In genomic region chr9:71888450-71888849, GRCm38 (mm10) we compare ENCODE assay signal across 10 mouse cellular contexts.
DNase-seq lines count a peak whose midpoint lies in the region; ATAC-seq and TF ChIP-seq lines count a peak whose summit lies in the region.
"Had no signal": no experiment of that assay in that cellular context is flagged by ENCODE, and none has a peak within 500 bp of the region (broad histone marks: within the 10 kb centered on the region; RNA-seq: fewer than 3 reads in every experiment).

No protein-coding gene starts in this region.

- peaks cover 16% of the 10 kb centered on the region for H3K4me1 ChIP-seq in neural tube, embryonic 11.5 days (ENCODE audit: control insufficient read depth, insufficient read depth, low read length)
- H3K4me1 ChIP-seq in embryonic facial prominence, embryonic 10.5 days, result peaks cover 54% of the 10 kb centered on the region
- H3K4me1 ChIP-seq in hindbrain, postnatal 0 days (ENCODE audit: insufficient read depth, low read length), result no peaks in the 10 kb centered on the region
- no peaks in the 10 kb centered on the region for H3K4me1 ChIP-seq in forebrain, embryonic 16.5 days (replicated peaks; ENCODE audit: control insufficient read depth, insufficient read depth, low read length)
- H3K4me1 ChIP-seq: liver, embryonic 15.5 days had no signal

- no peaks in the 10 kb centered on the region for H3K9me3 ChIP-seq in neural tube, embryonic 11.5 days (ENCODE audit: control insufficient read depth, low read length)
- H3K9me3 ChIP-seq in embryonic facial prominence, embryonic 10.5 days, result no peaks in the 10 kb centered on the region
- H3K9me3 ChIP-seq in hindbrain, postnatal 0 days (ENCODE audit: low read length), result no peaks in the 10 kb centered on the region
- no peaks in the 10 kb centered on the region for H3K9me3 ChIP-seq in forebrain, embryonic 16.5 days (ENCODE audit: control insufficient read depth, low read length)
- H3K9me3 ChIP-seq: forebrain, embryonic 12.5 days; liver, embryonic 15.5 days had no signal

- no peaks in the 10 kb centered on the region for H3K27me3 ChIP-seq in neural tube, embryonic 11.5 days (ENCODE audit: control insufficient read depth, insufficient read depth, low read length)
- no peaks in the 10 kb centered on the region for H3K27me3 ChIP-seq in embryonic facial prominence, embryonic 10.5 days (replicated peaks; ENCODE audit: low read depth, poor library complexity, severe bottlenecking)
- H3K27me3 ChIP-seq in hindbrain, postnatal 0 days (ENCODE audit: insufficient read depth, low read length), result no peaks in the 10 kb centered on the region
- H3K27me3 ChIP-seq in forebrain, embryonic 16.5 days (replicated peaks; ENCODE audit: control insufficient read depth, insufficient read depth, low read length), result no peaks in the 10 kb centered on the region
- H3K27me3 ChIP-seq: forebrain, embryonic 12.5 days; liver, embryonic 15.5 days had no signal

- H3K4me2 ChIP-seq in neural tube, embryonic 11.5 days (ENCODE audit: low read depth), result no peak overlapping the region
- peak overlapping the region; percentile 11 for H3K4me2 ChIP-seq in hindbrain, postnatal 0 days (ENCODE audit: low read depth, low read length)
- no peak overlapping the region for H3K4me2 ChIP-seq in forebrain, embryonic 16.5 days (ENCODE audit: low read length)
- H3K4me2 ChIP-seq: forebrain, embryonic 12.5 days; liver, embryonic 15.5 days had no signal

- no peaks in the 10 kb centered on the region for H3K36me3 ChIP-seq in neural tube, embryonic 11.5 days (ENCODE audit: control insufficient read depth, insufficient read depth, low read length)
- peaks cover 28% of the 10 kb centered on the region for H3K36me3 ChIP-seq in embryonic facial prominence, embryonic 10.5 days (replicated peaks)
- no peaks in the 10 kb centered on the region for H3K36me3 ChIP-seq in hindbrain, postnatal 0 days (ENCODE audit: insufficient read depth, low read length)
- peaks cover 2% of the 10 kb centered on the region; the same call in 1 of the 2 replicates for H3K36me3 ChIP-seq in forebrain, embryonic 16.5 days (ENCODE audit: control insufficient read depth, insufficient read depth)

- no peak for ATAC-seq in neural tube, embryonic 11.5 days (ENCODE audit: insufficient read depth, low FRiP score, low TSS enrichment)
- ATAC-seq in hindbrain, postnatal 0 days, result no peak
- ATAC-seq in forebrain, embryonic 16.5 days, result no peak

- H3K9ac ChIP-seq in neural tube, embryonic 11.5 days (ENCODE audit: low read length), result no peak overlapping the region
- H3K9ac ChIP-seq in hindbrain, postnatal 0 days (replicated peaks; ENCODE audit: low read length), result no peak overlapping the region
- no peak overlapping the region for H3K9ac ChIP-seq in forebrain, embryonic 16.5 days (replicated peaks; ENCODE audit: low read depth, low read length)
- H3K9ac ChIP-seq: forebrain, embryonic 12.5 days; liver, embryonic 15.5 days had no signal

- no peak overlapping the region for H3K4me3 ChIP-seq in neural tube, embryonic 11.5 days (ENCODE audit: low read depth, low read length)
- peak overlapping the region; percentile 32 for H3K4me3 ChIP-seq in embryonic facial prominence, embryonic 10.5 days
- H3K4me3 ChIP-seq in hindbrain, postnatal 0 days (ENCODE audit: low read length), result no peak overlapping the region
- no peak overlapping the region for H3K4me3 ChIP-seq in forebrain, embryonic 16.5 days (replicated peaks; ENCODE audit: low read length)
- H3K4me3 ChIP-seq: forebrain, embryonic 12.5 days; layer of hippocampus, adult 2 months; liver, embryonic 15.5 days had no signal

- no peak overlapping the region for H3K27ac ChIP-seq in neural tube, embryonic 11.5 days (ENCODE audit: low read depth, low read length)
- H3K27ac ChIP-seq in embryonic facial prominence, embryonic 10.5 days (replicated peaks), result peak overlapping the region; percentile 53
- no peak overlapping the region for H3K27ac ChIP-seq in hindbrain, postnatal 0 days
- H3K27ac ChIP-seq in forebrain, embryonic 16.5 days (ENCODE audit: low read length), result no peak overlapping the region
- H3K27ac ChIP-seq: forebrain, embryonic 12.5 days; layer of hippocampus, adult 2 months; liver, embryonic 15.5 days had no signal

- no peak for TF ChIP-seq CTCF in hindbrain, postnatal 0 days (IDR thresholded peaks at IDR 0.05; ENCODE audit: low read depth)

- WGBS in neural tube, embryonic 11.5 days, result 12% methylated on average over 5 of the region's 5 CpGs
- 21% methylated on average over 5 of the region's 5 CpGs for WGBS in embryonic facial prominence, embryonic 10.5 days
- 40% methylated on average over 5 of the region's 5 CpGs for WGBS in hindbrain, postnatal 0 days
- 41% methylated on average over 5 of the region's 5 CpGs for WGBS in forebrain, embryonic 16.5 days

- peak; percentile 23 for DNase-seq in neural tube, embryonic 11.5 days (ENCODE audit: low spot score)
- DNase-seq in neural tube, embryonic 10.5 days (ENCODE audit: extremely low spot score, low spot score), result no peak
- peak; percentile 71 for DNase-seq in embryonic facial prominence, embryonic 10.5 days (ENCODE audit: low spot score)
- DNase-seq in hindbrain, postnatal 0 days (ENCODE audit: low spot score), result no peak
- DNase-seq in skeletal muscle tissue, adult 2 months (ENCODE audit: low read depth, low spot score), result peak; percentile 43
- no peak for DNase-seq in cerebellum, adult 11 months

Comparison
In these comparisons a context has a peak if more than half of its experiments do, and no peak if none do; other contexts are left out.
1. DNase-seq: peak in neural tube, embryonic 11.5 days (single experiment), embryonic facial prominence, embryonic 10.5 days (single experiment) and skeletal muscle tissue, adult 2 months (single experiment); none in neural tube, embryonic 10.5 days (single experiment), hindbrain, postnatal 0 days (single experiment) and cerebellum, adult 11 months (single experiment).